Mouse (Mus musculus) E14TG2a.4 (cell line): Measurements from ENCODE around the gene Mrpl16.

Source experiments
- CTCF ChIP-seq: conservative IDR thresholded peaks from 2 replicates; pipeline ENCODE4 v1.5.1; 2014; ENCODE audit warnings: low read length
- NANOG ChIP-seq: IDR thresholded peaks from 2 replicates; pipeline ENCODE4 v1.6.1; 2014; ENCODE audit warnings: borderline replicate concordance, low read length, mixed read lengths
- POU5F1 ChIP-seq: IDR thresholded peaks from 2 replicates; pipeline ENCODE4 v1.6.1; 2014; ENCODE audit warnings: low read length, borderline replicate concordance

DNA sequence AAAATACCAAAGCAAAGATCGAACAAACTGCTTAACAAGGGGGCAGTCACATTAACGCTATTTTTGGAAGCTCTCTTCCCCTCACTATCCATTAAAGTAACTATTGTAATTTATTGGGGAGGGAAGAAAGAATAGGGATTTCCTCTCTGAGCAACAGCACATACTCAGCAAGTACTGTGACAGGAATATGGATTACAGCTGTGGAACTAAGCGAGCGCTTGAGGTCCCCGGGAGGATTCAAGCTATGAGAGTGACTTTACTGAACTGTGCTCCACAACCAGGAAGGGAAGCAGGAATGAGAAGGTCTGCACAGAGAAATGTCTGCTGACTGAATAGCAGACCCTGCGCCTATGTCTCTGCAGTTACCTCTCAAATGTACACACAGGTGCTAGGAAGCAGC lies 18.7 kb downstream of the Mrpl16 start:
- TF ChIP-seq CTCF (no peak), NANOG (no peak), POU5F1 (no peak)
